Mouse (Mus musculus): ENCODE results near the gene Arhgap45. TPM values are rescaled to one million over a fixed set of nuclear protein-coding genes. Genes with fewer than 3 reads are reported as not detected.

Gene Arhgap45
- polyA plus RNA-seq, 1 experiment = 6.6 TPM

GRCm38 (mm10) chr10:80025044-80025347 is 8.5 kb downstream of the Arhgap45 start:
- no peak overlapping the region for H3K27ac ChIP-seq (ENCODE audit: insufficient read depth, low read length)
- no peaks in the 10 kb centered on the region for H3K4me1 ChIP-seq (ENCODE audit: control insufficient read depth, insufficient read depth, low read length)
- H3K4me3 ChIP-seq (ENCODE audit: insufficient read depth, low read length) = no peak overlapping the region
- no peak for TF ChIP-seq CTCF (IDR thresholded peaks at IDR 0.05; ENCODE audit: extremely low read depth, insufficient read depth, low read length)
- no peak for TF ChIP-seq POLR2A (IDR thresholded peaks at IDR 0.05; ENCODE audit: extremely low read depth, insufficient read depth, low read length)

GRCm38 (mm10) chr10:80025463-80025862 is 9.0 kb downstream of the Arhgap45 start:
- H3K4me3 ChIP-seq (ENCODE audit: insufficient read depth, low read length) = no peak overlapping the region
- no peak overlapping the region for H3K27ac ChIP-seq (ENCODE audit: insufficient read depth, low read length)
- no peak for TF ChIP-seq POLR2A (IDR thresholded peaks at IDR 0.05; ENCODE audit: extremely low read depth, insufficient read depth, low read length)
- no peaks in the 10 kb centered on the region for H3K4me1 ChIP-seq (ENCODE audit: control insufficient read depth, insufficient read depth, low read length)

GRCm38 (mm10) chr10:80025889-80026288 is 9.4 kb downstream of the Arhgap45 start:
- Histone ChIP-seq H3K4me1 (ENCODE audit: control insufficient read depth, insufficient read depth, low read length) (no peaks in the 10 kb centered on the region), H3K27ac (ENCODE audit: insufficient read depth, low read length) (no peak overlapping the region), H3K4me3 (ENCODE audit: insufficient read depth, low read length) (no peak overlapping the region)
- TF ChIP-seq CTCF (IDR thresholded peaks at IDR 0.05; ENCODE audit: extremely low read depth, insufficient read depth, low read length) (no peak), POLR2A (IDR thresholded peaks at IDR 0.05; ENCODE audit: extremely low read depth, insufficient read depth, low read length) (no peak)

- no peak overlapping the region for H3K4me3 ChIP-seq (ENCODE audit: insufficient read depth, low read length)
- TF ChIP-seq POLR2A (IDR thresholded peaks at IDR 0.05; ENCODE audit: extremely low read depth, insufficient read depth, low read length) = no peak
- no peak for TF ChIP-seq CTCF (IDR thresholded peaks at IDR 0.05; ENCODE audit: extremely low read depth, insufficient read depth, low read length)
- H3K4me1 ChIP-seq (ENCODE audit: control insufficient read depth, insufficient read depth, low read length) = no peaks in the 10 kb centered on the region
- H3K27ac ChIP-seq (ENCODE audit: insufficient read depth, low read length) = no peak overlapping the region
Observed at GRCm38 (mm10) chr10:80027681-80028520, 11.4 kb downstream of the Arhgap45 start.

GRCm38 (mm10) chr10:80028521-80028846 is 12.0 kb downstream of the Arhgap45 start:
- no peaks in the 10 kb centered on the region for H3K4me1 ChIP-seq (ENCODE audit: control insufficient read depth, insufficient read depth, low read length)
- H3K27ac ChIP-seq (ENCODE audit: insufficient read depth, low read length) = no peak overlapping the region
- H3K4me3 ChIP-seq (ENCODE audit: insufficient read depth, low read length) = no peak overlapping the region
- no peak for TF ChIP-seq CTCF (IDR thresholded peaks at IDR 0.05; ENCODE audit: extremely low read depth, insufficient read depth, low read length)
- no peak for TF ChIP-seq POLR2A (IDR thresholded peaks at IDR 0.05; ENCODE audit: extremely low read depth, insufficient read depth, low read length)

- Histone ChIP-seq H3K4me1 (ENCODE audit: control insufficient read depth, insufficient read depth, low read length) (no peaks in the 10 kb centered on the region; the same call in 1 of the 2 replicates), H3K27ac (ENCODE audit: insufficient read depth, low read length) (no peak overlapping the region), H3K4me3 (ENCODE audit: insufficient read depth, low read length) (no peak overlapping the region)
- TF ChIP-seq POLR2A (IDR thresholded peaks at IDR 0.05; ENCODE audit: extremely low read depth, insufficient read depth, low read length) (no peak), CTCF (IDR thresholded peaks at IDR 0.05; ENCODE audit: extremely low read depth, insufficient read depth, low read length) (no peak)
Observed at GRCm38 (mm10) chr10:80030191-80030590, 13.7 kb downstream of the Arhgap45 start.

GRCm38 (mm10) chr10:80030736-80031135 is 14.3 kb downstream of the Arhgap45 start:
- Histone ChIP-seq H3K4me3 (ENCODE audit: insufficient read depth, low read length) (no peak overlapping the region), H3K4me1 (ENCODE audit: control insufficient read depth, insufficient read depth, low read length) (no peaks in the 10 kb centered on the region; the same call in 1 of the 2 replicates), H3K27ac (ENCODE audit: insufficient read depth, low read length) (no peak overlapping the region)
- TF ChIP-seq POLR2A (IDR thresholded peaks at IDR 0.05; ENCODE audit: extremely low read depth, insufficient read depth, low read length) (no peak), CTCF (IDR thresholded peaks at IDR 0.05; ENCODE audit: extremely low read depth, insufficient read depth, low read length) (no peak)

- TF ChIP-seq CTCF (IDR thresholded peaks at IDR 0.05; ENCODE audit: extremely low read depth, insufficient read depth, low read length) (no peak), POLR2A (IDR thresholded peaks at IDR 0.05; ENCODE audit: extremely low read depth, insufficient read depth, low read length) (no peak)
- Histone ChIP-seq H3K4me3 (ENCODE audit: insufficient read depth, low read length) (no peak overlapping the region), H3K4me1 (ENCODE audit: control insufficient read depth, insufficient read depth, low read length) (no peaks in the 10 kb centered on the region; the same call in 1 of the 2 replicates), H3K27ac (ENCODE audit: insufficient read depth, low read length) (no peak overlapping the region)
Observed at GRCm38 (mm10) chr10:80032799-80033480, 16.5 kb downstream of the Arhgap45 start.

- TF ChIP-seq CTCF (IDR thresholded peaks at IDR 0.05; ENCODE audit: extremely low read depth, insufficient read depth, low read length) = peak; percentile 50
- no peak for TF ChIP-seq POLR2A (IDR thresholded peaks at IDR 0.05; ENCODE audit: extremely low read depth, insufficient read depth, low read length)
- Histone ChIP-seq H3K4me1 (ENCODE audit: control insufficient read depth, insufficient read depth, low read length) (peaks cover 2% of the 10 kb centered on the region; the same call in 1 of the 2 replicates), H3K4me3 (ENCODE audit: insufficient read depth, low read length) (no peak overlapping the region), H3K27ac (ENCODE audit: insufficient read depth, low read length) (no peak overlapping the region)
Observed at GRCm38 (mm10) chr10:80033511-80034391, 17.3 kb downstream of the Arhgap45 start.
